Mouse (Mus musculus): Measurements from ENCODE around the gene Ndufs2. TPM values are rescaled to one million over a fixed set of nuclear protein-coding genes. Genes with fewer than 3 reads are reported as not detected.
A peak's percentile ranks its signal among the peaks of the same experiment; 100 is the strongest.

Gene Ndufs2
- polyA plus RNA-seq, 1 experiment from 2014 or later, result 255 TPM

DNA sequence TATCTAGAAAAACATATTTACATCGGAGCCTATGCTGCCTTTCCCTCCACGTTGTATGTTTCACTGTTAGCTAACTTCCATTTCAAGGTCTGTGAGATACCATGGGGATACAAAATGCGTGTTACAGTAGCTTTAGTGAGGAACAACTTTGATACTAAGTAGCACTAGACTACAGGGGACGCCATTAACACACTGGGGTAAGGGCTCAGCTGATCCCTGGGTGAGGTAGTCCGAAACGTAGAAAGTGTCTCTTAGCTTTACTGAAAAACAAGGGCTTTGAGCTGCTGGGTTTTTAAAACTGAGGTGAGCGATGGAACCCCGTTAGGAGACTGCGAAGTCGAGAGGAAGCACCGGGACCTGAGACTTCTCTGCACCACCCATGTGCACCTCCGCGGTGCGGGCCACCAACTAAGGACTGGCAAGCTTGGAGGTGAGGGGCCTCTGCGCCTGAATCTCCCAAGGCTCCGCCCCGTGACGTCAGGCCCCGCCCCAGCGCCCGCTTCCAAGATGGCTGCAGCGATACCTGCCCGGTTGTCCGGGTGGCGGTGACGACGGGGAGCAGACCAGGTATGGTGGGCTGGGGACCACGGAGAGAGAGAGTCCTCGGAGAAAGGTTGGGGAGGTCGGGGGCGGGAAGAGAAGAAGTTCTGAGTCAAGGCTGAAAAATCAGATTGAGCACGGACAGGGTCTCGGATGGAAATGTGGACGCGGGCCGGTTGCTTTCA lies 18.8 kb upstream of the Ndufs2 start, which contains the start of gene B4galt3:
TSS of gene B4galt3 (plus strand) at position 481 of the 725 bp plus-strand sequence.
- H3K27me3 ChIP-seq (replicated peaks; ENCODE audit: control insufficient read depth, insufficient read depth, low read length), result no peaks in the 10 kb centered on the region
- peak within 1 kb of the TSS; percentile 97 for H3K4me2 ChIP-seq (replicated peaks; ENCODE audit: low read depth)
- H3K36me3 ChIP-seq (ENCODE audit: control insufficient read depth, insufficient read depth), result peaks cover 26% of the 10 kb centered on the region
- 3% methylated on average over 36 of the region's 36 CpGs for WGBS
- no peaks in the 10 kb centered on the region for H3K9me3 ChIP-seq (ENCODE audit: control insufficient read depth)
- H3K4me1 ChIP-seq (replicated peaks; ENCODE audit: control insufficient read depth, insufficient read depth, low read length), result 0 out of 2 replicates have a peak, but pooled peaks cover 4% of the 10 kb centered on the region
- peak within 1 kb of the TSS; percentile 93 for H3K4me3 ChIP-seq (ENCODE audit: low read depth, low read length)
- peak within 1 kb of the TSS; percentile 74 for H3K27ac ChIP-seq (ENCODE audit: low read depth, low read length)
- H3K9ac ChIP-seq (ENCODE audit: low read depth, low read length), result peak within 1 kb of the TSS; percentile 70
- peak; percentile 92 for ATAC-seq
- no peak for TF ChIP-seq CTCF (IDR thresholded peaks at IDR 0.05; ENCODE audit: low read depth)

DNA sequence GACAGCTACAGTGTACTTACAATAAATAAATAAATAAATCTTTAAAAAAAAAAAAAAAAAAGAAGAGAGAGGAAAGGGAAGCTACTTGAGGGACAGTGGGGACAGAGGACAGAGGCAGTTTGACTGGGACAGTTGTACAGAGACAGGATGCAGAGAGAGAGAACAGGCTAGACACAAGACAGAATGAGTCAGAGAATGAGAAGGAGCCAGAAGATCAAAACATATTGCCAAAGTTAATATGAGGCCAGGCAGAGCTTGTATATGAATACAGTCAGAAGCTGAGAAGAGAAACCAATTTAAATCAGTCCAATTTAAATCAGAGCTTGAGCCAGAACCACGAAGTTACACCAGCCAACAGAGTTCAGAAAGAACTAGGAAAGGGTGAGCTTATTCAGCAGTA lies 17.2 kb upstream of the Ndufs2 start:
- Histone ChIP-seq H3K27ac (ENCODE audit: low read depth, low read length) (no peak overlapping the region), H3K4me2 (replicated peaks; ENCODE audit: low read depth) (no peak overlapping the region), H3K9ac (ENCODE audit: low read depth, low read length) (no peak overlapping the region), H3K4me1 (replicated peaks; ENCODE audit: control insufficient read depth, insufficient read depth, low read length) (0 out of 2 replicates have a peak, but pooled peaks cover 4% of the 10 kb centered on the region), H3K4me3 (ENCODE audit: low read depth, low read length) (no peak overlapping the region), H3K36me3 (ENCODE audit: control insufficient read depth, insufficient read depth) (peaks cover 11% of the 10 kb centered on the region), H3K9me3 (ENCODE audit: control insufficient read depth) (no peaks in the 10 kb centered on the region), H3K27me3 (replicated peaks; ENCODE audit: control insufficient read depth, insufficient read depth, low read length) (no peaks in the 10 kb centered on the region)
- TF ChIP-seq CTCF (IDR thresholded peaks at IDR 0.05; ENCODE audit: low read depth), result no peak
- 61% methylated on average over 1 of the region's 1 CpGs for whole genome bisulfite sequencing
- no peak for ATAC-seq

DNA sequence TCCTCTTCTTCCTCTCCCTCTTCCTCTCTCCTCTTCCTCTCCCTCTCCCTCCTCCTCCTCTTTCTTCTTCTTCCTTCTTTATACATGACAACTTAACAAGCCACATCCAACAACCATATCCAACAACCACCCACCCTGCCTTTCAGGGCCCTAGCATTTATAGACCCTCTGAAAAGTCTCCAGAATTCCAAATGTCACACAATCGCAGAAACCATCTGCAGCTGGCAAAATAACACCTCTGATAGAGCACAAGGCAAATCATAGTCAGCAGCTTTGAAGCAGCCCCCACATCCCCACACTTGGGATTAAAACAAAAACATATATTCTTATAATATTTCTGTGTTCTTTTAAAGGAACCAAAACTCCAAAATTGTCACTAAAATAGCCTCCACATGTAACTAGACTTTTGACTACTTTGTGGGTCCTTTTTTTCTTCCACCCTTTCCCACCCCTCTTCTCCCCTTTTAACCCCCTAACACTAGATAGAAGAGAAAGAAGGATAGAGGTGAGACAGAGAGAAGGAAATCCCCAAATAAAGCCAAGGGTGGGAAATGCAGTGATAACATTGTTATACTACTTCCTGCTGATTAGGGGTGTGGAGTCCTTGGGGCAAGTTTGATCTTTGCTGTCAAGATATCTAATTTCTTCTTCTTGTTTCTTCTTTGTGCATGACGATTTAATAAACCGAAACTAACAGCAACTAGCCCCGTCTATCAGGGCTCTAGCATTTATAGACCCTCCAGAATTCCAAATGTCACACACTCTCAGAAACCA lies 15.0 kb upstream of the Ndufs2 start:
- no peak overlapping the region for H3K9ac ChIP-seq (ENCODE audit: low read depth, low read length)
- 41% methylated on average over 4 of the region's 4 CpGs for WGBS
- no peak overlapping the region for H3K27ac ChIP-seq (ENCODE audit: low read depth, low read length)
- H3K27me3 ChIP-seq (replicated peaks; ENCODE audit: control insufficient read depth, insufficient read depth, low read length), result no peaks in the 10 kb centered on the region
- H3K9me3 ChIP-seq (ENCODE audit: control insufficient read depth), result no peaks in the 10 kb centered on the region
- no peaks in the 10 kb centered on the region for H3K36me3 ChIP-seq (ENCODE audit: control insufficient read depth, insufficient read depth)
- no peak overlapping the region for H3K4me2 ChIP-seq (replicated peaks; ENCODE audit: low read depth)
- TF ChIP-seq CTCF (IDR thresholded peaks at IDR 0.05; ENCODE audit: low read depth), result no peak
- peaks cover 5% of the 10 kb centered on the region; the same call in 1 of the 2 replicates for H3K4me1 ChIP-seq (replicated peaks; ENCODE audit: control insufficient read depth, insufficient read depth, low read length)
- ATAC-seq, result no peak
- no peak overlapping the region for H3K4me3 ChIP-seq (ENCODE audit: low read depth, low read length)

DNA sequence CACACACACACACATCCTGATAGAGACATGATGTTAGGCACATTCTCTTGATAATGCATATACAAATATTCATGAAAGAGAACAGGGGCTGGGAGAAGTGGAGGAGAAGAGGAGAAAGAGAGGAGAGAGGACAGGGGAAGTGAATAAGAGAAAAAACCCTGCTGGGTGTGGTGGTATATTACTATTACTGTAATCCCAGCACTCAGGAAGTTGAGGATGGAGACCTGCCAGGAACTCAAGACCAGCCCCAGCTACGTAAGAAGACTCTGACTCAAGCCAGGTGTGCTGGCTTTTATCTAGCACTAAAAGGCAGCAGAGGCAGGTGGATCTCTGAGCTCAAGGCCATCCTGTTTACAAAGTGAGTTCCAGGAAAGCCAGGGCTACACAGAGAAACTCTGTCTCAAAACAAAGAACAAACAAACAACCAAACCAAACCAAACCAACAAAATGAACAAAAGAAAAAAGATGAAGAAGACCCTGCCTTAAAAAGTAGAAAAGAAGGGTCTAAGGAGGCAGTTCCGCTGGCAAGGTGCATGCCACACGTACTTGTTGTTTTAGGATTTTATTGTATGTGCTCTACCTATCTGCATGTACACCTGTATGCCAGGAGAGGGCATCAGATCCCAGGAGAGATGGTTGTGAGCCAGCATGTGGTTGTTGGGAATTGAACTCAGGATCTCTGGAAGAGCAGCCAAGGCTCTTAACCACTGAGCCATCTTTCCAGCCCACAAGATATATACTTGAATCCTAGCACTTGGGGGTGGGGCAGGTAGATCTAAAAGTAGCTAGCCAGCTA lies 12.7 kb upstream of the Ndufs2 start:
- 0 out of 2 replicates have a peak, but pooled peaks have one; percentile 5 for ATAC-seq
- Histone ChIP-seq H3K9me3 (ENCODE audit: control insufficient read depth) (no peaks in the 10 kb centered on the region), H3K4me3 (ENCODE audit: low read depth, low read length) (no peak overlapping the region), H3K4me2 (replicated peaks; ENCODE audit: low read depth) (no peak overlapping the region), H3K27ac (ENCODE audit: low read depth, low read length) (peak overlapping the region; percentile 64; the same call in 1 of the 2 replicates), H3K36me3 (ENCODE audit: control insufficient read depth, insufficient read depth) (no peaks in the 10 kb centered on the region), H3K9ac (ENCODE audit: low read depth, low read length) (no peak overlapping the region), H3K4me1 (replicated peaks; ENCODE audit: control insufficient read depth, insufficient read depth, low read length) (peaks cover 4% of the 10 kb centered on the region; the same call in 1 of the 2 replicates), H3K27me3 (replicated peaks; ENCODE audit: control insufficient read depth, insufficient read depth, low read length) (no peaks in the 10 kb centered on the region)
- TF ChIP-seq CTCF (IDR thresholded peaks at IDR 0.05; ENCODE audit: low read depth), result peak; percentile 53
- 74% methylated on average over 3 of the region's 3 CpGs for WGBS

DNA sequence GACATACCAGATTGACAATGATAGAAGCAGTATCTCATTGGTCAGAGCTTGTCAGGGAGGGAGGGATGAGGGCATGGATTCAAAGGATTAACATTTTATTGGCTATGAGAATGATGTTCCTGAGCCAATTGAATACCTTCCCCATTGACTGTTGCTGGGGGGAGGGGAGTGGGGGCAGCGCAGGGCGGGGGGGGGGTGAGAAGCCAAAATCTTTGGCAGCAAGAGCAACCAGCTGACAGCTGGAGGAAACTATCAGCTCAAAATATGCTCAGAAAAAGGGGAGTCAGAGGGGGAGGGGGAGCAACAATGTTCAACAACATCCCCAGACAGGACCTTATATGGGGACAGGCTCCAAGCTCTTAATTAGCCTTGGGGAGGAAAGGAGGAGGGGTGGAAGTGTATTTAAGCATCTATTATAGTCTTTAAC lies 12.0 kb upstream of the Ndufs2 start:
- no peak overlapping the region for H3K9ac ChIP-seq (ENCODE audit: low read depth, low read length)
- H3K9me3 ChIP-seq (ENCODE audit: control insufficient read depth), result no peaks in the 10 kb centered on the region
- H3K27ac ChIP-seq (ENCODE audit: low read depth, low read length), result peak overlapping the region; percentile 64; the same call in 1 of the 2 replicates
- ATAC-seq, result peak; percentile 69
- no peak for TF ChIP-seq CTCF (IDR thresholded peaks at IDR 0.05; ENCODE audit: low read depth)
- WGBS, result 6% methylated on average over 2 of the region's 2 CpGs
- H3K4me3 ChIP-seq (ENCODE audit: low read depth, low read length), result no peak overlapping the region
- peaks cover 4% of the 10 kb centered on the region; the same call in 1 of the 2 replicates for H3K4me1 ChIP-seq (replicated peaks; ENCODE audit: control insufficient read depth, insufficient read depth, low read length)
- H3K4me2 ChIP-seq (replicated peaks; ENCODE audit: low read depth), result peak overlapping the region; percentile 41; the same call in 1 of the 2 replicates
- H3K36me3 ChIP-seq (ENCODE audit: control insufficient read depth, insufficient read depth), result no peaks in the 10 kb centered on the region
- no peaks in the 10 kb centered on the region for H3K27me3 ChIP-seq (replicated peaks; ENCODE audit: control insufficient read depth, insufficient read depth, low read length)
